Mouse (Mus musculus): ENCODE data around the gene Ccr1. TPM values are rescaled to one million over a fixed set of nuclear protein-coding genes. Genes with fewer than 3 reads are reported as not detected.

Gene Ccr1
- 0.72 and 1.6 TPM in 2 replicates for polyA plus RNA-seq (2016; fragmentation: Nextera tagmentation; extraction: Ambion mirVana)

GRCm38 (mm10) chr9:123968290-123968912, at the start of gene Ccr1:
Ccr1 (minus strand) TSS chr9:123968692.
- H3K4me3 ChIP-seq: no peak within 1 kb of the TSS
- H3K27ac ChIP-seq (replicated peaks): no peak within 1 kb of the TSS
- H3K27me3 ChIP-seq: no peaks in the 10 kb centered on the region
- no peak within 1 kb of the TSS for H3K9ac ChIP-seq (replicated peaks)
- no peaks in the 10 kb centered on the region for H3K4me1 ChIP-seq
- H3K4me2 ChIP-seq (replicated peaks): no peak within 1 kb of the TSS
- no peak for ATAC-seq (ENCODE audit: low FRiP score, low read depth)
- no peaks in the 10 kb centered on the region for H3K36me3 ChIP-seq
- H3K9me3 ChIP-seq: no peaks in the 10 kb centered on the region
- 74% methylated on average over 1 of the region's 1 CpGs for WGBS

DNA sequence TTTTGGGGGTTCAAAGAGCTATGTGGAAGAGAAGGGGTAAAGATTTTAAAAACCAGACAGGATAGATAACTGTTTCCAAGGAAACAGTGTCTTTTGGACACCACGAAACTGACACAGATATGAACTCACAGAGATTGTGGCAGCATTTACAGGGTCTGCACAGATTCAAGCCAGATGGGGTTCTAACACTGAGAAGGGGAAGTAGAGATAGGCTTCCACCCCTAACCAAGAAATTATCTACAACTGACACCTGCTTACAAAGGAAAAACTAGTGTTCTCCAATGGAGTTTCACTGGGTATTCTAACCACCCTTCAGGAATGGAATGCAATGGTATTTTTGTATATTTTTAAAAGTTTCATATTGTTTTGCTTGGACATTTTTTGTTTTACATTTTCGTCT, 47.6 kb upstream of the Ccr1 start:
- no peak overlapping the region for H3K27ac ChIP-seq (replicated peaks)
- H3K9ac ChIP-seq (replicated peaks): no peak overlapping the region
- H3K4me1 ChIP-seq: no peaks in the 10 kb centered on the region
- ATAC-seq (ENCODE audit: low FRiP score, low read depth): no peak
- no peaks in the 10 kb centered on the region for H3K9me3 ChIP-seq
- no peak overlapping the region for H3K4me3 ChIP-seq
- no peaks in the 10 kb centered on the region for H3K27me3 ChIP-seq
- 78% methylated on average over 2 of the region's 2 CpGs for WGBS
- no peaks in the 10 kb centered on the region for H3K36me3 ChIP-seq
- no peak overlapping the region for H3K4me2 ChIP-seq (replicated peaks)

GRCm38 (mm10) chr9:124014985-124015652, 46.6 kb upstream of the Ccr1 start:
- WGBS: 88% methylated on average over 2 of the region's 2 CpGs
- Histone ChIP-seq H3K4me1 (no peaks in the 10 kb centered on the region), H3K27me3 (no peaks in the 10 kb centered on the region), H3K36me3 (no peaks in the 10 kb centered on the region), H3K4me2 (replicated peaks) (no peak overlapping the region), H3K4me3 (no peak overlapping the region), H3K9me3 (no peaks in the 10 kb centered on the region), H3K9ac (replicated peaks) (no peak overlapping the region), H3K27ac (replicated peaks) (no peak overlapping the region)
- ATAC-seq (ENCODE audit: low FRiP score, low read depth): no peak

DNA sequence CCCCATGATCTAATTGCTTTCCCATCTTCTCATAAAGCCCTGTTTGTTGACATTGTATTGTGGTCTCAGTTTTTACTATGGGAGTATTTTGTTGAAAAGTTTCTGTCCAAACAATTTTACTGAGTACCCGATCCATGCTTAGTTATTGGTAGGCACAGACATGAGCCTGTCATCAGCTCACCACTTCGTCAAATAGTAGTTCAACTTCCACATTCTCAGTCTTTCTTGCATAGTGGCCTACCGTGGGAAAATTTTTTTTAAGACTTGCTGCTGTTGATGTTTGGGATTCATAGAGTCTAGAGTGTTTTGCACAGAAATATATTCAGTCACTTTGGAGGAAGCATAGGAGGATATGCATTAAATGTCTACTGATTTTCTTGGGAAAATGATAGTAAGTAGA, 44.8 kb upstream of the Ccr1 start:
- Histone ChIP-seq H3K27ac (replicated peaks) (no peak overlapping the region), H3K9ac (replicated peaks) (no peak overlapping the region), H3K36me3 (no peaks in the 10 kb centered on the region), H3K9me3 (no peaks in the 10 kb centered on the region), H3K4me1 (no peaks in the 10 kb centered on the region), H3K27me3 (no peaks in the 10 kb centered on the region), H3K4me3 (no peak overlapping the region), H3K4me2 (replicated peaks) (no peak overlapping the region)
- WGBS: 85% methylated on average over 3 of the region's 3 CpGs
- no peak for ATAC-seq (ENCODE audit: low FRiP score, low read depth)

- H3K4me3 ChIP-seq: no peak overlapping the region
- H3K9me3 ChIP-seq: no peaks in the 10 kb centered on the region
- H3K4me2 ChIP-seq (replicated peaks): no peak overlapping the region
- no peaks in the 10 kb centered on the region for H3K27me3 ChIP-seq
- H3K4me1 ChIP-seq: no peaks in the 10 kb centered on the region
- no peak overlapping the region for H3K27ac ChIP-seq (replicated peaks)
- ATAC-seq (ENCODE audit: low FRiP score, low read depth): no peak
- no peaks in the 10 kb centered on the region for H3K36me3 ChIP-seq
- H3K9ac ChIP-seq (replicated peaks): no peak overlapping the region
- WGBS: 79% methylated on average over 2 of the region's 2 CpGs
Measured at GRCm38 (mm10) chr9:124012691-124013090, 44.2 kb upstream of the Ccr1 start.

- no peak for ATAC-seq (ENCODE audit: low FRiP score, low read depth)
- 94% methylated on average over 2 of the region's 2 CpGs for WGBS
- no peak overlapping the region for H3K4me3 ChIP-seq
- no peak overlapping the region for H3K9ac ChIP-seq (replicated peaks)
- H3K27me3 ChIP-seq: no peaks in the 10 kb centered on the region
- H3K4me2 ChIP-seq (replicated peaks): no peak overlapping the region
- H3K27ac ChIP-seq (replicated peaks): no peak overlapping the region
- no peaks in the 10 kb centered on the region for H3K4me1 ChIP-seq
- no peaks in the 10 kb centered on the region for H3K9me3 ChIP-seq
- H3K36me3 ChIP-seq: no peaks in the 10 kb centered on the region
Measured at GRCm38 (mm10) chr9:123999784-124000183, 31.3 kb upstream of the Ccr1 start.

GRCm38 (mm10) chr9:123997719-123998118, 29.2 kb upstream of the Ccr1 start:
- Histone ChIP-seq H3K4me1 (no peaks in the 10 kb centered on the region), H3K4me2 (replicated peaks) (no peak overlapping the region), H3K9me3 (no peaks in the 10 kb centered on the region), H3K27me3 (no peaks in the 10 kb centered on the region), H3K36me3 (no peaks in the 10 kb centered on the region), H3K9ac (replicated peaks) (no peak overlapping the region), H3K27ac (replicated peaks) (no peak overlapping the region), H3K4me3 (no peak overlapping the region)
- ATAC-seq (ENCODE audit: low FRiP score, low read depth): no peak
- 84% methylated on average over 3 of the region's 3 CpGs for WGBS

GRCm38 (mm10) chr9:123991312-123991906, 22.9 kb upstream of the Ccr1 start:
- H3K27ac ChIP-seq (replicated peaks): no peak overlapping the region
- H3K9me3 ChIP-seq: no peaks in the 10 kb centered on the region
- H3K36me3 ChIP-seq: no peaks in the 10 kb centered on the region
- ATAC-seq (ENCODE audit: low FRiP score, low read depth): no peak
- H3K4me1 ChIP-seq: no peaks in the 10 kb centered on the region
- WGBS: 74% methylated on average over 1 of the region's 1 CpGs
- H3K27me3 ChIP-seq: no peaks in the 10 kb centered on the region
- no peak overlapping the region for H3K9ac ChIP-seq (replicated peaks)
- H3K4me2 ChIP-seq (replicated peaks): no peak overlapping the region
- H3K4me3 ChIP-seq: no peak overlapping the region

- no peaks in the 10 kb centered on the region for H3K9me3 ChIP-seq
- ATAC-seq (ENCODE audit: low FRiP score, low read depth): no peak
- H3K27me3 ChIP-seq: no peaks in the 10 kb centered on the region
- H3K9ac ChIP-seq (replicated peaks): no peak overlapping the region
- no peak overlapping the region for H3K27ac ChIP-seq (replicated peaks)
- H3K4me2 ChIP-seq (replicated peaks): no peak overlapping the region
- 74% methylated on average over 3 of the region's 3 CpGs for WGBS
- no peaks in the 10 kb centered on the region for H3K4me1 ChIP-seq
- H3K36me3 ChIP-seq: no peaks in the 10 kb centered on the region
- H3K4me3 ChIP-seq: no peak overlapping the region
Measured at GRCm38 (mm10) chr9:123989671-123990070, 21.2 kb upstream of the Ccr1 start.

- Histone ChIP-seq H3K4me2 (replicated peaks) (no peak overlapping the region), H3K36me3 (no peaks in the 10 kb centered on the region), H3K27ac (replicated peaks) (no peak overlapping the region), H3K4me1 (no peaks in the 10 kb centered on the region), H3K9ac (replicated peaks) (no peak overlapping the region), H3K4me3 (no peak overlapping the region), H3K9me3 (no peaks in the 10 kb centered on the region), H3K27me3 (no peaks in the 10 kb centered on the region)
- no peak for ATAC-seq (ENCODE audit: low FRiP score, low read depth)
- 83% methylated on average over 2 of the region's 2 CpGs for WGBS
Measured at GRCm38 (mm10) chr9:123986217-123986616, 17.7 kb upstream of the Ccr1 start.

DNA sequence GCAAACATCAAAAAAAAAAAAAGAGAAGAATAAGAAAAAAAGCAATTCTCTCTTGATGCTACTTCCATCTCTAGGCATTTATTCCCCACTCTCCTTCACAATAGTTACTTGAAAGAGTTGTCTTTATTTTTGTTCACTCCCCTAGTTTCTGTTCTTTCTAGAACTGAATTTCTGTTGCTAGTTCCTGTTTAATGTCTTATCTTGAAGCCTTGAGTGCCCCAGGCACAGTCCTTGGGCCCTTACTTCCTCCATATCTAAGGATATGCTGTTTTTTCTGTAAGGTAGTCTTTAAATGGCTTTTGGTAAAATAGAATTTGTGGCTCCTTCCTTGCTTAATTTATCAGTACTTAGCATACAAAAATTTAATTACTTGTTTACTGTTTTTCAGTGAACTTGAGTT, 16.5 kb upstream of the Ccr1 start:
- H3K36me3 ChIP-seq: no peaks in the 10 kb centered on the region
- no peak overlapping the region for H3K9ac ChIP-seq (replicated peaks)
- H3K9me3 ChIP-seq: no peaks in the 10 kb centered on the region
- no peak overlapping the region for H3K4me2 ChIP-seq (replicated peaks)
- no peaks in the 10 kb centered on the region for H3K27me3 ChIP-seq
- H3K27ac ChIP-seq (replicated peaks): no peak overlapping the region
- no peak overlapping the region for H3K4me3 ChIP-seq
- ATAC-seq (ENCODE audit: low FRiP score, low read depth): no peak
- no peaks in the 10 kb centered on the region for H3K4me1 ChIP-seq

GRCm38 (mm10) chr9:123982720-123983119, 14.2 kb upstream of the Ccr1 start:
- H3K4me1 ChIP-seq: no peaks in the 10 kb centered on the region
- no peaks in the 10 kb centered on the region for H3K36me3 ChIP-seq
- H3K4me3 ChIP-seq: no peak overlapping the region
- no peak overlapping the region for H3K27ac ChIP-seq (replicated peaks)
- H3K9ac ChIP-seq (replicated peaks): no peak overlapping the region
- H3K9me3 ChIP-seq: no peaks in the 10 kb centered on the region
- H3K4me2 ChIP-seq (replicated peaks): no peak overlapping the region
- 85% methylated on average over 1 of the region's 1 CpGs for WGBS
- ATAC-seq (ENCODE audit: low FRiP score, low read depth): no peak
- H3K27me3 ChIP-seq: no peaks in the 10 kb centered on the region

Data from midbrain, embryonic 12.5 days (tissue).